Mouse (Mus musculus): ENCODE data around the gene Azin2. TPM values are rescaled to one million over a fixed set of nuclear protein-coding genes. Genes with fewer than 3 reads are reported as not detected.

Gene Azin2
- 46.0 and 51.4 TPM in 2 replicates for polyA plus RNA-seq (2012; rRNA removed)

DNA sequence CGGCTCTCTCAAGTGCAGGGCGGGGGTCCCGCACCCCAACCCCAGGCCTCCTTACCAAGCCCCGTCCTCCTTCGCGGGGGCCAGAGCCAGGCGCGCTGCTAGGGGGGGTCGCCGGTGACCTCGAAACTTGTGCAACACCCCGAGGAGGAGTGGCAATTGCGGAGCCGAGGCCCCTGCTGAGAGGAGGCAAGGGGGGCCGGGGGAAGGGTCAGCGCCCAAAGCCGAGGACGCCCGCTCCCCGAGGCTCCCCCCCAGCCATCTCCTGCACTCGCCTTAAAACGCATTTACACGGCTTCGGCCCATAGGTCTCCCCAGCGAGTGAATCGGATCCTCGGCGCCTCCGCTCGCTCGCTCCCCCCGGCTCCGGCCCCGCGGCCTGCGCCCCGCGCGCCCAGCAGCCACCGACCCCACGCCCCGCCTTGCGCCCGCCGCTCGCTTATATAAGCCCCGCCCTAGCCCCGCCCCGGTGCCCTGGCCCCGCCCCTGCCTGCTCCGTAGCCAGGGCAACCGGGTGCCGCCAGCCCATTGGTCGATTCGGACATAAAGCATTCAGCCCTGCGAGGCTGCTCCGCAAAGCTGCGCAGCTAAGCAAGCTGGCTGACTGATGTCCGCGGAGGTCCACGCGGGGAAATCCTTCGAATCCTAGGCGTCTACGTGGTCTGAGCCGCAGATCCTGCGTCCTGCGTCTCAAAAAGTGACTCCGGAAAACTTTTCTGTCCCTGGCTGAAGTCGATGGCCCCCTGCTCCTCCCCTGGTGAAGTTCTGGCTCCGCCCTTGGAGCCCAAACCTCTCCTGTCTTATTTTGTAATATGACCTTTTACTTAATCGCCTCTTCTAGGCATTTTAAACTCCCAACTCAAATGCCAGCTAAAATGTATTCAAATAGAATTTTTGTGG is at the start of gene Azin2:
Gene Azin2 (minus strand): TSS at position 414 of the 897 bp plus-strand sequence.
- TF ChIP-seq CTCF (IDR thresholded peaks at IDR 0.05; ENCODE audit: extremely low read depth, insufficient read depth, low read length) (no peak), POLR2A (IDR thresholded peaks at IDR 0.05; ENCODE audit: extremely low read depth, insufficient read depth, low read length) (peak; percentile 98)
- Histone ChIP-seq H3K27ac (ENCODE audit: insufficient read depth, low read length) (peak within 1 kb of the TSS; percentile 46; the same call in 1 of the 2 replicates), H3K4me1 (ENCODE audit: control insufficient read depth, insufficient read depth, low read length) (0 out of 2 replicates have a peak, but pooled peaks cover 1% of the 10 kb centered on the region)

DNA sequence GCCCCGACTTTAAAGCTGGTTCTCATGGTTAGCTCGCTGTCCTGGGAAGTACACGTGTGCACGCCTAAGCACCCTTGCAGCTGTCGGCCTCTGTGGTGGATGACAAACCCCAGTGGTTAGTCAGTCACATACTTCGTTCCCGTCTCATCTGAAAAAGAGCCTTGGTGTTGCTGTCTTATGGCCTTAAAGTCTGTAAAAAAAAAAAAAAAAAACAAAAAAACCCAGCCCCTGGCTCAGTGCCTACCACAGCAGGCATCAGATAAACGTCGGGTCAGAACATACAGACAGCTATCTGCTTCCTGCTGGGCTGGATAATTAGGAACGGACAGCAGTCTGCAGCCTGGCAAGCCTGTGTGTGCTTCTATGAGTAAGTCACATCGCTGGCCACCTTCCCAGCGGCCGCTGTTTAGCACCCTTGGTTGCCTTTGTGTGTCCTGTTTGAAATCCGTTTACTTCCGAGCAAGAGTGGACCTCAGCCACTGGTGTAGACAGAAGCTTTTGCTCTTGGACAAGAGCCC is 49.4 kb upstream of the Azin2 start:
- no peak overlapping the region for H3K4me3 ChIP-seq (ENCODE audit: insufficient read depth, low read length)
- H3K4me1 ChIP-seq (ENCODE audit: control insufficient read depth, insufficient read depth, low read length) = no peaks in the 10 kb centered on the region
- no peak for TF ChIP-seq CTCF (IDR thresholded peaks at IDR 0.05; ENCODE audit: extremely low read depth, insufficient read depth, low read length)
- no peak for TF ChIP-seq POLR2A (IDR thresholded peaks at IDR 0.05; ENCODE audit: extremely low read depth, insufficient read depth, low read length)
- no peak overlapping the region for H3K27ac ChIP-seq (ENCODE audit: insufficient read depth, low read length)

More for the DNA sequence above, at the start of gene Azin2:
- peak within 1 kb of the TSS; percentile 44 for H3K4me3 ChIP-seq (ENCODE audit: insufficient read depth, low read length)

DNA sequence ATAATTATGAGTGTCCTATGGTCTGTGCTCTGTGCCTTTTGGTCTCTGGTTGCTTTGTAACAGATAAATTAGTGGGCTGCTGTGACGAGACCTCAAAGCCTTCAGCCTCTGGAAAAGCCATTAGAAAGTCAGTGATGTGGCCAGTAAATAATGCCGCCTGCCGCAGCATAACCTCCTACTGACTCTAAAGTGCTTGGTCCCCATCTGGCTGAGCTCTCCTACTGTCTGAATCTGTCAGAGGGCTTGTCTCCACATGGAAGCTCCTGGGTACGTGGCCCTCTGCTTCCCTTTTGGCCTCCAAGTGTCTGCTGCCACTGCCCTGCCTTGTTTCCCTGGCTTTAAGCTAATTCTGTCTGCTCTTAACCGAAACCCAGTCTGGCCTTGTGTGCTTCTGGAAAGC is 47.3 kb upstream of the Azin2 start:
- TF ChIP-seq CTCF (IDR thresholded peaks at IDR 0.05; ENCODE audit: extremely low read depth, insufficient read depth, low read length) = no peak
- no peak for TF ChIP-seq POLR2A (IDR thresholded peaks at IDR 0.05; ENCODE audit: extremely low read depth, insufficient read depth, low read length)
- Histone ChIP-seq H3K4me1 (ENCODE audit: control insufficient read depth, insufficient read depth, low read length) (no peaks in the 10 kb centered on the region), H3K27ac (ENCODE audit: insufficient read depth, low read length) (no peak overlapping the region), H3K4me3 (ENCODE audit: insufficient read depth, low read length) (no peak overlapping the region)

DNA sequence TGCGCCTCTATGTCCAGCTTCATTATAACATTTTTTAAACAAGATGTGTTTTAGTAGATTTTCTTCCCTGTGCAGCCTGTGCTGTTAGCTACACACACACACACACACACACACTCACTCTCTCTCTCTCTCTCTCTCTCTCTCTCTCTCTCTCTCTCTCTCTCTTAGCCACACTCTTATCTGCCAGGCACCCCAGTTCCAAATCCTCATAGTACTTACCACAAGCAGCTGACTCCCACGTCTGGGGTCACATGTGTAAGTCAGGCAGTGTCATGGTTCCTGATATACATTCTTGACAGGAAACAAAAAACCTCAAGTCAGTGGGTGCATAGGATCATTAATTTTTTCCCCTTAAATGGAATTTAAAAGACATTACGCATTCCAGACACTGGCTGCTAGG is 46.4 kb upstream of the Azin2 start:
- Histone ChIP-seq H3K4me1 (ENCODE audit: control insufficient read depth, insufficient read depth, low read length) (no peaks in the 10 kb centered on the region), H3K4me3 (ENCODE audit: insufficient read depth, low read length) (no peak overlapping the region), H3K27ac (ENCODE audit: insufficient read depth, low read length) (no peak overlapping the region)
- TF ChIP-seq POLR2A (IDR thresholded peaks at IDR 0.05; ENCODE audit: extremely low read depth, insufficient read depth, low read length) = no peak
- no peak for TF ChIP-seq CTCF (IDR thresholded peaks at IDR 0.05; ENCODE audit: extremely low read depth, insufficient read depth, low read length)

DNA sequence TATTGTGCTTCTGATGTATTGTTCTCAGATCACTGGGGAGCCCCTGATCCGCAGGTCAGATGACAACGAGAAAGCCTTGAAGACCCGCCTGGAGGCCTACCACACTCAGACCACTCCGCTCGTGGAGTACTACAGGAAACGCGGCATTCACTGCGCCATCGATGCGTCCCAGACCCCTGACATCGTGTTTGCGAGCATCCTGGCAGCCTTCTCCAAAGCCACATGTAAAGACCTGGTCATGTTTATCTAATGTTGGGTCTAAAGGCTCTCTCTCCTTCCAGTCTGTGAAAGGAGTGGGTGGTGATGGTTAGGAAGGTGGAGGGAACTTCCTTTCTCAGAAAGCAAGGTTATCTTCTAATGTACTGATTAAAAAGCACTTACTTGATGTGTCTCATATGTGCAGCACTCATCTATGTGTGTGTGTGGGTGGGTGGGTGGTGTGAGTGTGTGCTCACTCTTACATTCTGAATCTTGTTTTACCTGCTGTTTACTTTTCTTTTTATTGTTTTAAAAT is 45.8 kb upstream of the Azin2 start:
- TF ChIP-seq POLR2A (IDR thresholded peaks at IDR 0.05; ENCODE audit: extremely low read depth, insufficient read depth, low read length) = no peak
- no peak for TF ChIP-seq CTCF (IDR thresholded peaks at IDR 0.05; ENCODE audit: extremely low read depth, insufficient read depth, low read length)
- H3K4me1 ChIP-seq (ENCODE audit: control insufficient read depth, insufficient read depth, low read length) = no peaks in the 10 kb centered on the region
- H3K27ac ChIP-seq (ENCODE audit: insufficient read depth, low read length) = no peak overlapping the region
- no peak overlapping the region for H3K4me3 ChIP-seq (ENCODE audit: insufficient read depth, low read length)

DNA sequence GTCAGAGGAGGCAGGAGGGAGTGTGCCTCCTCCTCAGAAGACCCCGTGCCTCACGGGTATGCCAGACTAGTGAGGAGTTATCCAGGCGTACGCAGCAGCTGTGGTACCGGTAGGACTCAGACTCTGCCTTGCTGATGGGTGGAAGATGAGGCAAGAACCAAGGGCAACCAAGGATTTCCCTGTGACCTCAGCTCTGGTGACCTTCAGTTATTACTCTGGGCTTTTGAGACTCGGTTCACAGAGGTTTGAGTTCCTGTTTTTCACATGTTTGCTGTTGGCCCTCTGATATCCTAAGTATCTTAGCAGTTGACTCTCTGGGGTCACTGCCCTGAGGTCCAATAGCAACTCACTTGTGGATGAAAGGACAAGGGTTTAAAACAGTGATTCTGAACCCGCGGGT is 41.5 kb upstream of the Azin2 start:
- Histone ChIP-seq H3K4me3 (ENCODE audit: insufficient read depth, low read length) (no peak overlapping the region), H3K4me1 (ENCODE audit: control insufficient read depth, insufficient read depth, low read length) (no peaks in the 10 kb centered on the region), H3K27ac (ENCODE audit: insufficient read depth, low read length) (no peak overlapping the region)
- no peak for TF ChIP-seq CTCF (IDR thresholded peaks at IDR 0.05; ENCODE audit: extremely low read depth, insufficient read depth, low read length)
- TF ChIP-seq POLR2A (IDR thresholded peaks at IDR 0.05; ENCODE audit: extremely low read depth, insufficient read depth, low read length) = no peak

DNA sequence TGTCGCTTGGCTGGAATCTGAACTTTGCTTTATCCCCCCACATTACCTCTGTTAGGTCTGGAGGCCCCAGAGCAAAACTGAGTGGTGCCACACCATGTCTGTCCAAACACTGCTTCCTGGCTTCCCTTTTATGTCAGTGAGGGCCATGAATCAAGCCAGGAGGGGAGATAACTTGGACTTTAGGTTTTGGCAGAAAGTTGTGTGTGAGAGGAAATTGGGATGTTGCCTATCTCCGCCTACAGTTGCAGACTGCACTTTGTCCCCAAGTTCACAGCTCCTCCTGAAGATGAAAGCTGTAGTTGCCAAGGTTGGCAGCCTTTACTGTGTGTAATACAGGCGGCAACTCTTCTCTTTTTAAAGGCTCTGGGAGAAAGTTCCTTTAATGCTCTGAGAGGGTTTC is 38.5 kb upstream of the Azin2 start:
- Histone ChIP-seq H3K4me3 (ENCODE audit: insufficient read depth, low read length) (no peak overlapping the region), H3K27ac (ENCODE audit: insufficient read depth, low read length) (no peak overlapping the region), H3K4me1 (ENCODE audit: control insufficient read depth, insufficient read depth, low read length) (no peaks in the 10 kb centered on the region)
- no peak for TF ChIP-seq CTCF (IDR thresholded peaks at IDR 0.05; ENCODE audit: extremely low read depth, insufficient read depth, low read length)
- no peak for TF ChIP-seq POLR2A (IDR thresholded peaks at IDR 0.05; ENCODE audit: extremely low read depth, insufficient read depth, low read length)

DNA sequence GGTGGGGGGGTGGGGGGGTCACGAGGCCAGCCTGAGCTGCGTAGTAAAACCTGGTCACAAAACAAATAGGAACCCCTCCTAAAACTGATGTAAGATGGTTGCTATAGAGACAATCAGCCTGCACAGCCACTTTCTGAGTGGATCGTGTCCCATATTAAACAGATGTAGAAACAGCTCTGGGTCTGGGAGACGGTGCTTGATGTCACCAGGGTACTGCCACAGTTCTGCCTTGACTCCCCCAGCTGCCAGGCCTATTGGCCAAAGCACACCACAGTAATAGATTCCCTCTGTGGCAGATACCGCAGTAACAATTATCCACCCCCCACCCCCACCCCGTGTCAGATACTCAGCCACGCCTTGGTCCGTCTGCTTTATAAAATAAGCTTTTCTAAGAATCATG is 36.2 kb upstream of the Azin2 start:
- TF ChIP-seq POLR2A (IDR thresholded peaks at IDR 0.05; ENCODE audit: extremely low read depth, insufficient read depth, low read length) (no peak), CTCF (IDR thresholded peaks at IDR 0.05; ENCODE audit: extremely low read depth, insufficient read depth, low read length) (no peak)
- H3K27ac ChIP-seq (ENCODE audit: insufficient read depth, low read length) = no peak overlapping the region
- H3K4me1 ChIP-seq (ENCODE audit: control insufficient read depth, insufficient read depth, low read length) = peaks cover 4% of the 10 kb centered on the region
- no peak overlapping the region for H3K4me3 ChIP-seq (ENCODE audit: insufficient read depth, low read length)

DNA sequence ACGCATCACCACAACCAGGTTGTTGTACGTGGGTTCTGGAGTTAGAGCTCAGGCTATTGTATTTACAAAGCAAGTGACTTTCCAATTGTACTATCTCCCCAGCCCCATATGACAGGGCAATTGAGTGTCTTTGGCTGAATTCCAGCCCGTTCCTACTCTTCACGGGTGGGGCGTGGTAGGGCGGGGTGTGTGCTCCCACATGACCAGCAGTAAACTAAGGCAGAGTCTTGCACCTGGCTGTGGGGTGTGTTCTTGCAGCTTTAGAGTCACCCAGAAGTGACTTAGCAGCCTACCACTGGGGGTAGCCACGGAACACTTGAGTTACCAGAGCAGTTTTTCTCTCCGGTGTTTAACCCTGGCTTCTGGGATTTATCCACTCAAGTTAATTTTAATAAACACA is 35.0 kb upstream of the Azin2 start:
- Histone ChIP-seq H3K27ac (ENCODE audit: insufficient read depth, low read length) (no peak overlapping the region), H3K4me3 (ENCODE audit: insufficient read depth, low read length) (no peak overlapping the region), H3K4me1 (ENCODE audit: control insufficient read depth, insufficient read depth, low read length) (peaks cover 4% of the 10 kb centered on the region)
- TF ChIP-seq CTCF (IDR thresholded peaks at IDR 0.05; ENCODE audit: extremely low read depth, insufficient read depth, low read length) (no peak), POLR2A (IDR thresholded peaks at IDR 0.05; ENCODE audit: extremely low read depth, insufficient read depth, low read length) (no peak)

Measured in cortical plate, adult 2 months (tissue).